Mouse (Mus musculus): ENCODE data around the gene Nfatc2.

DNA sequence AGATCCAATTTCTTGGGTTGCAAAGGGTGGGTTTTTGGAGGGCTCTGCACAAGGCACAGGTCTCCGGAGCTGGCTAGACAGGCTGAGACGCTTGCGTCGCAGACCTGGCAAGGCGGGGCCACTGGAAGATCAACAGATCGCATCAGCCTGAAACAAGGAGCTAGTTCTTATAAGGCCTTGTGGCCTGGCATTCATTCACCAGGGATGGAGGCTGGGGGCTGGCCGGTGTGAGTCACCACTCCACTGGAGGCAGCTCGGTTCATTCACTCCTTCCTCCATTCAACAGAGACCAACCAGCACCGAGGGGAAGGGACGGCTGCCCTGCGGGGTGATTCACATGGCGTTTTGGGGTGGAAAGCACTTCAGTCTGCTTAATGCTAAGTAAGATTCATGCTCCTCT lies 52.1 kb downstream of the Nfatc2 start:
- TF ChIP-seq GATA1 (IDR thresholded peaks at IDR 0.05; ENCODE audit: borderline replicate concordance, low read length) (no peak), FLI1 (IDR thresholded peaks at IDR 0.05; ENCODE audit: low read length) (no peak)

Measured in megakaryocyte, embryonic 14.5 days (primary cell).